Mouse (Mus musculus) liver, adult 2 months (tissue): ENCODE results near the gene Zfp777.

Source experiments
- CTCF ChIP-seq: fragments of 200-500 bp; IDR thresholded peaks from 2 replicates; pipeline ENCODE4 v1.5.1; 2011; ENCODE audit warnings: low read depth, low read length, control low read depth
- POLR2A ChIP-seq: fragments of 200-500 bp; IDR thresholded peaks from 2 replicates; pipeline ENCODE4 v1.6.1; 2011; ENCODE audit warnings: low read length, control low read depth; ENCODE audit not compliant: insufficient read depth; ENCODE audit errors: extremely low read depth

DNA sequence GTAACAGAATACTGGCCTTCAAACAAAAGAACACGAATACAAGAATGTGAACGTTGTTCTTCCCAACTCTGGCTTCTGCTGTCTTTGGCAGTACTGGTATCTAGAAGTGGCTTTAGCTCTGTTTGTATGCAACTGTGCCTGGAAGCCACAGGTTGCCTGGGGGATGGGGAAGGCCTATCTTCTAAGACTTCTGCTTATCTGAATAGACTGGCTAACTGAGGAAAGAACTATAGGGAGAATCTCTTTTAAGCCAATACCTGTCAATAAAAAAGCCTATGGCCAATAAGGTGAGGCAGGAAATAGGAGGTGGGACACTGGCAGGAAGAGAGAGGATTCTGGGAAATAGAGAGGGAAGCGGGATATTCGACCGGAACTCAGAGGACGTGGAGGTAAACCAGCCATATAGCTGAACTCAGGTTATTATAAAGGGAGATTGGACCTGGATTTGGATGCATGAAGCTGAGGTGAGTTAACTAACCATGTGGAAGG is 16.9 kb upstream of the Zfp777 start:
- TF ChIP-seq CTCF = no peak
- TF ChIP-seq POLR2A = no peak
